Mouse (Mus musculus) yolk sac, embryonic 10.5 days (tissue): ENCODE measurements at regions not wholly inside any gene's neighbourhood (a gene's known extent, or its start where the extent isn't known, plus 50 kb on each side); places are given as distances from the start of the nearest gene placed in this dataset.
"Not testable (repeated sequence)": the region's sequence is repeated elsewhere in the genome, so short reads cannot be mapped to it uniquely, and the experiment has no call there.

ENCODE experiments used
- DNase-seq: peaks from one replicate; pipeline ENCODE4 v3.0.0-alpha.2; 2017; ENCODE audit warnings: low spot score

DNA sequence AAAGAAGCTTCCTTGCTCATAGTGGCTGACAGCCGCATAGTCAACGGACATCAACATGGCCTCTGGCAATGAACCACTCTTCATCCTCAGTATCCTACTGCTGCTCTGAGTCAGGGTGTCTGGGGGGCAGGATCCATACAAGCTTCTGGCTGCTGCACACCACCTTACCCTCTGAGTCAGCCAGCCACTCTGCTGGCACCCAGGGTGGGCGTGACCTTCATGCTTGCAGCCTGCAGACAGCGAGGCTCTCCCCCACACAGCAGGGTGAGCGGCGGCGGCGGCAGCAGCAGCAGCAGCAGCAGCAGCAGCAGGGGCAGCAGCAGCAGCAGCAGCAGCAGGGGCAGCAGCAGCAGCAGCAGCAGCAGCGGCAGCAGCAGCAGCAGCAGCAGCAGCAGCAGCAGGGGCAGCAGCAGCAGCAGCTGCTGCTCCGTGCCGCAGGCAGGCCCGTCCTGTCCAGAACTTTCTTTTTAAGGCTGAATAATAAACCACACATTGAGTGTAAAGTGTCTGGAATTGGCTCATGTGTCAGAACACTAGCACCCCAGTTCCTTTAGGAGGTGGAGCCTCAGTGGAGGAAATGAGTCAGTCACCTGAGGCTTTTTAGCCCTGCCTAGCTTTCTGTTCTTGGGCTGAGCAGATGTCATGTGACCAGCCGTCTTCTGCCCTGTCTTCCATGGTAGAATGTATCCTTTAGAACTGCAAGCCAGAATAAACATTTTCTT lies 186.3 kb downstream of the 1810013L24Rik start:
- DNase-seq = no peak

DNA sequence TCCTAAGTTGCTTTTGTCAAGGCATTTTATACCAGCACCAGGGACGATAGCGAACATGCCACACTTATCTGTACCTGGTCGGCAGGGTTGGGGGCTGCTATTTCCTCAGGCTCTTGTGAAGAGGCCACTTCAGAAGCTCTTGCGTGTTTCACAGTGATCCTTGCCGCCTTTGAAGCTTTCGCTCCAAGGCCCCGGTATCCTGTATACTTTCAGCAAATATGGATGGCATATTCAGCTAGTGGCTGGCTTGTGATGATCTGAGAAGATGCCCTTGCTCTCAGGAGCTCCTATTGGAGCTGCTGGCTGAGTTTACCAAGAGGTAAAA lies 186.8 kb downstream of the 1810013L24Rik start:
- DNase-seq = no peak

DNA sequence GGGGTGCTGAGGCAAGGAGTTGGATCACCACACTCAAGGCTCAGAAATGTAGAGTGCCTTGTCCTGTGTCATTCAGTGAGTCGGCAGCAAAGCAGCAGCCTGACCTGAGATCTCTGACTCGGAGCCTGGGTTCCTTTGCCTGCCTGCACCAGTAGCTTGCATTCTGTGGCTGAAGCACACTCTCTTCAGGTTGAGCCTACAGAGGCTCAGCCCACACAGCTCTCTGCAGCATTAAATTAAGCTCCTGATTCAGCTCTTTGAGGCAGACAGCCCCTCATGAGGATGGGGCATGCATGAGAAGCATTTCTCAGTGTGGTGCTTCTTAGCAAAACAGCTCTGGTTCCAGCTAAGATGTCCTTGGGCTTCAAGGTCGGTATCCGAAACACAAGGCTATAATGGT lies 200.8 kb downstream of the 1810013L24Rik start:
- DNase-seq = no peak

DNA sequence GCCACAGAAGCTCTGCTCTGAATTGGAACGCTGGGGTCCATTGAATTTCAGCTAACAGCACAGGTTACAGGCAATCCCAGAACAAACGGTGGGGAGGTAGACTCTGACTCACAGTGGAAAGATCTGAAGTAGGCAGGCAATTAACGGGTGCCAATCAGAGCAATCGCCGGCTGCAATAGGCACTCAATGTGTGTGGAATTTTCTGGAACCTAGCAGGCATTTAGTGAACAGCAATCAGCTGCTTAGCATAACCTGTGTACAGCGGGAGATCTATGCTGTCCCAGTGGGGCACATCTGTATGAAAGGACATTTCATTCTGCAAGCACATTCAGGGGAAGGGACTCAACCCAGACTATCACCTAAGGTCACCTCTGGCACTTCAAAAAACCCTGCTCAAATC lies 213.4 kb downstream of the 1810013L24Rik start:
- no peak for DNase-seq

DNA sequence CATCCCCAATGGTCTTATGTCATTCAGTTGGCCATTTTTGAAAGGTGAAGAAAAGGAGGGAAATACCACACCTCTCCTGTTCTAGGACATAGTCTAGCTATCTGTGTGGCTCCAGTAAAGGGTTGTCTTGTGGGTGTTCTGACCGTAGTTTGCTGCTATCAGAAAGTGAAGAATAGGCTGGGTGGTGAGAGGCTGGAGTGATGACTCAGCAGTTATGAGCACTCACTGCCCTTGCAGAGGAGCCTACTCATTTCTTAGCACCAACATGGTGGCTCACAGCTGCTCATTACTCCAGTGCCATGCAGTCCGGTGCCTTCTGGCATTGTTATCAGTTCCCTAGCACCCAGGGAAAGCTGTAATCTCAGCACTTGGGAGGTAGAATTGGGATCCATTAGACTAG lies 217.0 kb downstream of the 1810013L24Rik start:
- DNase-seq = no peak

DNA sequence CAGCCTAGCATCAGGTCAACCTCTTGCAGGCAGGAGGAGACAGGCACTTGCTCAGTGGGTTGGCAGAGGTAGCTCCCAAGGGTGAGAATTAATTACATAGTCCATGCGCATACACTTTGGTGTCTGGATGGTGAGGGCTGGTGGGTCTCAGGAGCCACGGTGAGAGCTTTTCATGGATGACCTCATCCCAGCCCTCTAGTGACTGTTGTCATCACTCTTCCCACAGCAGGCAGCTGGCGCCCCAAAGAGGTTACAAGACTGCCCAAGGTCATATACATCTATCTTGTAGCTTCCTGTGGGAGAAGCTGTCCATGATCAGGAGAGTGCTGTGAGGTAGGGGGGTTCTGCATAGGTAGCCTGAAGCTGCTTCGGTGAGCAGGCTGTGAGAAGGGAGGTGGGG lies 224.5 kb downstream of the 1810013L24Rik start:
- no peak for DNase-seq

DNA sequence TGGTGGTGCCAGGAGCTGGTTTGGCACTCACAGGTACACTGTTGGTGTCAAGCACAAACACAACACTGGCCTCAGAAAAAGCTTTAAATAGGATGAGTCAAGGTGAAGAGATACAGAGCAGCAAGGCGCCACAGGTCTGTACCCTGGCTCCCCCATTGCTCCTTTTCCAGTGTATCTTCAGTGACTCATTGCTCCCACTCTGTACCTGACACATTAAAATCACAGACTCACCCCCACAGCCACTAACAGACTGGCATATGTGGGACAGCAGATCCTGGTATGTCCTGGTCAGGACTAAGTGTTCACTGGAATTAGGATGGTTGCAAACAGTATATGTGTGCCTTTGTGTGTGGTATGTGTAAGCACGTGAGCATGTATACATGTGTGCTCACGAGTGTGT lies 226.5 kb downstream of the 1810013L24Rik start:
- DNase-seq = no peak

DNA sequence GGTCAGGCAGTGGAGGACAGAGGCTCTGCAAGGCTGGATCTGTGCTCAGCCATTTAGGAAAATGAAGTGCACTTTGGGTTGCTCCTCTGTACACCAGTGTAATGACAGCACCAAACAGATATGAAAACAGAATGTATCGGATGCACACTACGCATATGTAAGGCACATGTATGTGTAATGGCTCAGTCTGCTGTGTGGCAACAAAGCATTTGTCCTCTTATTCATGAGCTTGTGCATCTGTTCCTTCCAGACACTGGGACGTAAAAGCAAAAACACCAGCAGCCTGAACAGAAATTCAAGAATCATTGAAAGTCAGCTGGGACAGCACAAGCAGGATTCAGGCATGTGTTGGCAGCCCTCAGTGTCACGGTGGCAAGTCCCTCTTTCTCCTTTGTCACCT lies 241.6 kb downstream of the 1810013L24Rik start:
- DNase-seq = no peak

DNA sequence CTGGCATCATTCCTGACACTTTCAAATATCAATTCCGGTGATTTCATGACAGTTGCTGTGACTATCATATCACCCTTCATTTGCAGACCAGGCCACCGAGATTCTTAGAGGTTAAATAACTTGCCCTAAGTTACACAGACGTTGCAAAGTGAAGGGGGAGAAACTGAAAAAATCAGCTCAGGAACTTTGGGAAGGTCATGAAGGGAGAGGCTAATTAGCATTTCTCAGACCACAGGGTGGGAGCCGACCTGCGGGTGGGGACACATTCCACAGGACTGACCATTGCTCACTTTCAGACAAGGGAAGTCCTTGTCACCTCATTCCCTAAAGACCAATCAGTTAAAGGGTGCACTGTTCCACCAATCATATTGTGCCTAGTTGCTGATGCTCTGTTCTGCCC lies 242.1 kb downstream of the 1810013L24Rik start:
- not testable (repeated sequence) for DNase-seq

DNA sequence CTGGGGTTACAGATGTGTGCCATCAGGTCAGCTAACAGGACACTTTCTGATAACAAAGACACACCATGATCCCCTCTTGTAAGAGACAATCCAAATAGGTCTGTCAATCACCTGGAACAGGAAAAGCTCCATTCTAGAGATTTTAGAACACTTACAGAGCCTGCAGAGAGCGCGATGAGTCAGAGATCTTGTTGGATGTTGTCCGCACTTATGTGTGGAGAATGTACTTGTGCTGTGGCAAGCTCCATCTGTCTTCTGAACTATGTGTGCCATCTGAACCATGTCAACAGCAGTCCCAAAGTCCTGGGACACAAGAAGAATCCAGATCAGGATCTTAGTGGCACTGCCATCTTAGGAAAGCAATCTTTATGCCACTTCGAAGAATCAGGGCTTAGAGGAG lies 244.4 kb downstream of the 1810013L24Rik start:
- no peak for DNase-seq

DNA sequence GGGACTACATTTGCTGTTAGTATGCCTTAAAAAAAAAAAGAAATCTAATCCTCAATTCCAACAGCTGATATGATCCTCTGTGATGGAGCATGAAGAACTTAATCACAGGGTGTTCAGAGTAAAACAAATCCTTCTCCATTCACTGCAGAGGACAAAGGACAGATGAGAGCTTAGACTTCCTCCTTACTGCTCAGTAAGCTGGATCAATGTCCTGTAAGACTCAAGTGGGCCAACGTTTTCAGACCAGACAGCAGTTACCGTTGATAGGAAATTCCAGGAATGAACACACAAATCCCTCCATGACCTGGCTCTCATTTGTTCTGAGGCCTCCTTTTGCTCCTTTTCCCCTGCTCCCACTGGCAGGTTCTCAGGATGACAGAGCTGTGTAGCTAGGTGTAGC lies 247.6 kb downstream of the 1810013L24Rik start:
- no peak for DNase-seq

DNA sequence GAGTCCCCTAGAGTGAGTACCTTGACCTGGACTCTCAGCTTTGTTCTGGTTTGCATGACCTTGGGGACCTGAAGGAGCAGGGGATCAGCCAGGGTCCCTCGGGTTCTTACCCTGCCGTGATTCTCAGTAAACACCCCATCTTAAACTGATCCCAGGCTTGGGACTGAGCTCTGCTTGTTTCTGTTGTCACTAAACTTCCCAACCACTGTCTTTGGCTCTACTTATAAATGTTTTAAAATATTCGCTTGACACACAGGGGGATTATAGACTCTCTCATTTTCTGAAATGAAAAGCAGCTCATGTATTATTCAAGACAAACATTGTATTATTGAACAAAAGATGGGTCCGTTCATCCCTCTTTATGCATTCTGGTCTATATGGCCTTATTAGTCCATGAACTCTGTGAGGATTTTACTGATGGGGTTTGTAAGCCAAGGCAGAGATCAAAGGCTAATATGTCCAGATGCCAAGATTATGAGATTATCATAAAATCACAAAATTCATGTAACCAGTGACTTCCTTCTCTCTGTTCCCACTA lies 248.6 kb downstream of the 1810013L24Rik start:
- no peak for DNase-seq

DNA sequence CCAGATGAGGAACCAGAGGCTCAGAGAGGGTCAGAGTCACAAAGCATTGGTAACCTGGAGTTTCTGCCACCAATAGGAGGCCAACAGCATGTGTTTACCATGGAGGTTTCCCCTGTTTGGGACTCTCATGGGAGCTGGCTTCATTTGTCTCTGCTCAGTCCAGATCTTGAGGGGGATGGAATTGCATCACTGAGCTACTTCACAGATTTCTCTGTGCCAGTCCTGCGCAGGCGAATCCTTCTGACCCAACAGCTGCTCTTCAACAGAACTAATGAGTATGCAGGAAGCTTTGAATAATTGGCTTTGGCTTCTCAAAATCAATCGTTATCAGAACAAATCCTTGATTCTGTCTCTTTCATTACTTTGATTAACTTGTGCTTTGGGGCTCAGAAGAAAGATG lies 253.1 kb downstream of the 1810013L24Rik start:
- no peak for DNase-seq

DNA sequence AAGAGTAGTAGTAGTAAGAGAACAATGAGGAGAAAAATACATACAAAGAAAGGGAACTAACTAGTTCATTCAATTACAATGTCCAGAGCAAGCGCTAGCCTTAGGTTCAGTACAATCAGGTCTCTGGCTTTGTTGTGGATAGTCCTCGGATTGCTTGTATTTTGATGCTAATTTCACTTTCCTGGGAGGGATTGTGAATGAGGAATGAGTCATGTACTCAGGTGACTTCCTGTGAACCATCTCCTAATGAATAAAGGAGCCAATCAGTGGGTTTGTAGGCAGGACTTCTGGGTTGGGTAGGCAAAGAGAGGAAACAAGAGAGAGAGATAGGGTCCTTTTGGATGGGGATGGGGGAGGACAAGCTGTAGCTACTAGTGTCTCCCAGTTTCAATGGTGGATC lies 253.8 kb downstream of the 1810013L24Rik start:
- no peak for DNase-seq

DNA sequence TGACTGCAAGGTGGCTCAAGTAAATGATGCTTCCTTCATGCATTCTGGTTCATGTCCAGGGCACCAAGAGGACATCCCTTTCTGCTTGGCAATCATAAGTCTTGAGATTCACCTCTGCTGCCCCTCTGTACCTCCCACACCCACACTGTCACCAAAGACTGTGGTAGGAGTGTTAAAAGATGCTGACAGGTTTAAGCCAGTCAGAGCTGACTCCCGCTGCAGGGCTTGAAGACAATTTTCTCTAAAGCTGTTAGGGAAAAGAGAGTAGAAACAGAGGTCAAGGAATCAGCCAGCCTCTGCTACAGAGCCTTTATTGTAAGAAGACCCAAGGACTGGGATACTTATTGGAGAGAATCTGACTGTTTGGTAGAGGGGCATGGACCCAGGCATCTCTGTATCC lies 254.7 kb downstream of the 1810013L24Rik start:
- no peak for DNase-seq

DNA sequence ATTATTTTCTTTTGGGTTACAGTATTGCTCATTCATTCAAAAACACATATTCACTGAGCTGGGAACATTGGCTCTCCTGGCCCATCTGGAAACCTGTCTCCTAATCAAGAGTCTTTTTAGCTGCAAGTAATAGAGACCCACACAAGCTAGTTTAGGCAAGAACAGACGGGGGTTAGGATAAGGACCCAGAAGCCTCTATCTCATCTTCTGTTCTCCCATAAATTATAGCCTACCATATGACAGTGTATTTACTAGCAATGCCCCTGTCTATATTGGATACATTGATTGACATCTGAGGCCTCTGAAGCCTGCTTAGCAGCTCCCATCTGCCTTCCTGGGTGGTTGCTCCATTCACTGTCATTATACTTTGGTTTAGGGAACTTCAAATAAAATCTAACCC lies 255.2 kb downstream of the 1810013L24Rik start:
- no peak for DNase-seq

DNA sequence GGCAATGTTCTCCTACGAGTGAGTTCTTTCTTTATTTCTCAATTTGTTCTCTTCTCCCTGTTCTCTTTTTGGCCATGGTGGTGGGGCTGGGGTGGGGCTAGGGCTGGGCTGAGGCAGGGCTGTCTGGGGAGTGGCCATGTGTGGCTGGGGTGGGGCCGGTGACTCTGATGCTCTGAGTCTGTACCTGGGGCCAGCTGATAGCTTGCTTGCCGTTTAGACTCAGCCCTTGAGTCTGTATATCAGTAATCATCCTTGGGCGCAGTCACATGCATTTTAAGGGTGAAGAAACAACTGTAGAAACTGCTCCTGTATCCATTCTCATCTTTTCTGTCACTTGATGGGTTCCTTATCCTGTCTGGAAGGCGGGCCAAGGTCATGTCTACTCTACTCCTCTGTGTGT lies 256.1 kb downstream of the 1810013L24Rik start:
- peak; percentile 12 for DNase-seq

DNA sequence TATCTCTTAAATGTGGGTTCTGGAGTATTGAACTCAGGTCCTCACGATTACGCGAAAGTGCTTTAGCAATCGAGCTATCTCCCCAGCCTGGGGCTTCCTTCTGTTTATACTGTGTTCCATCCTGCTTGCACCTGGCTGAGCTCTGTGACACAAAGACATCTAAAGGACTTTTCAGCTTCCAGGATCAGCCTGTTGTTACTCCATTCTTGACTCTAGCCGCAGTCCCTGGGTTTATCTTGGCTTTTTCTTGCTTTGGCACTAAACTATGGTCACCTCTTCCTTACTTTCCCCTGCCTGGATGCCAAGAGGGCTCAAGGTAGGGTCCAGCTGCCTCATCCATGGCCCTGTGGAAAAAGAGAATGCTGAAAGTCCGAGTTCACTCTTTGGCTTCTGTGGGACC lies 261.9 kb downstream of the 1810013L24Rik start:
- no peak for DNase-seq

DNA sequence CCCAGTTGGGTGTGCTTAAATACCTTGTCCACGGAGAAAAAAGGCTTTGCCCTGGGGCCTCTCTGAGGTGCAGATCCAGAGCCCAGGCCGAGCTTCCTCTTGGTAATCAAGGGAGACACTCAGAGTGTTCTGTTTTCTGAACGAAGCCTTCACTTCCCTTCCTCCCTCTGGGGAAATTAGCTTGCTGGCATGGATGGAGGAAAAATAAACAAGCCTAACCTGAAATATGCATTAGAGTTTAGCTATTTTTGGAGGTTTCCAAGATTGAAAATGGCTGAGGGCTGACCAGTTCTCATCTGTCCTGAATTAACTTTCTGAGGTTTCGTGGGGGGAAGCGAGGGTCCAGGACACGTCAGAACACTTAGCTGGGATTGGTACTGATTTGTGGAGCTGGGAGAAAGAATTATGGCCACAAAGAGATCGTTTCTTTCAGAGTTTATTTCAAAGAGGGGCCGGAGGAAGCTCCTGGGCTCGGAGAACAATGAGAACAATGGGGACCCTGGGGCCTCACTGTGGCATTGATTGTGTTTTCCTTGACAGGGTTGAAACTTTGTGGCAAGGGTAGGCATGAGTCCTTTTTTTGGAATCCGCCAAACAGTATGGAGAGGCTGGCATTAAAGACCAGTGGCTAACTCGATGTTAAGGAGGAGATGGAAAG lies 262.4 kb downstream of the 1810013L24Rik start:
- no peak for DNase-seq

DNA sequence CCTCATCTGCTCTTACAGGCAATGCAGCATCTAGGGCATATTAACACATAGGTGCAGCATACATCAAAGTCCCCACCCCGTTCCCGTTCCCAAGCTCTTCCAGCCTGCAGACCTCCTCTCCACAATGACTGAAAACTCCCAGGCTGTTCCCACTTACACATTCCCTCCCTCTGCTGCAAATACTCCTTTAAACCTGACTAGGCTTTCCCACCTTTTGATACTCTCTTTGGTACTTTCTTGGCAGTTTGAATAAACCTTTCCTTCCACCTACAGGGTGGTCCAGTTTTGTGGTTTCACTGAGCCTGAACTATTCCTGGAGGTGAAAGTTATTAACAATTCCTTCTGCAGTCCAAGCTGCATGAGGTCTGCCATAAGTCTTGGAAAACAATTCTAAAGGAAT lies 263.7 kb downstream of the 1810013L24Rik start:
- DNase-seq = no peak

DNA sequence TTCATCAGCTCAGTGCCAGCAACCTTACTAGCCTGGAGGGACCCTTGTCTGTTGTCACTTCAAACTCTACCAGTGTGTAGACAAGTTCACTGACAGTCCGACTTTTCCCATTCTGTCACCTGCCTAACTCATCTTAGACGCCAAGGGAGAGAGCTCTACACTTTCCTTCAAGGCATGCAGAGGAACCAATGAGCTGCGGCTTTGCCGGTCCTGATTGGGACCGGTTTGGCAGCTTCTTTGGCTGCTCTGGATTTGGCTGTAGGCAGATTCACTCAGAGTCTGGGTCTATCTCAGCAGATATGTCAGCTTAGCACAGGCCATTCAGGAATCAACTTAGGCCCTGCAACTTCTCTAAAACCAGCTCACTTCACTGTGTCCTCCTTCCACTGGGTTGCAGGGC lies 264.3 kb downstream of the 1810013L24Rik start:
- no peak for DNase-seq

DNA sequence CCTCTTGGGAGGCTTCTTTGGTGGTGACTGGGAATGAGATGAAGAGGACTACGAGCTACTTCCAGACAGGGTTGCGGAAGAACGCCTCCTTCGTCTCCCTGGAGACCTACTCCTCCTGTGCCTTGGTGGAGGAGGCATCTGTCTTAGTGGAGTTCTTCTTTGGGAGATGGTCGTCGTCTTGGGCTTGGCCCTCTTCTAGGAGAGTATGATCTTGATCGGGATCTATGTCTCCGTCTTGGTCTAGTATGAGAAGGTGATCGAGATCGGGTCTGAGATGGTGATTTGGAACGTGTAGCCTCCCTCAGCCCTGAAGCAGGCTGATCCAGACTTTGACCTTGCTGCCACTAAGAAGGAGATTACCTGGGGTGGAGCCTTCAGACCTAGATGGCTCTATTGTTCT lies 276.3 kb downstream of the 1810013L24Rik start:
- no peak for DNase-seq

DNA sequence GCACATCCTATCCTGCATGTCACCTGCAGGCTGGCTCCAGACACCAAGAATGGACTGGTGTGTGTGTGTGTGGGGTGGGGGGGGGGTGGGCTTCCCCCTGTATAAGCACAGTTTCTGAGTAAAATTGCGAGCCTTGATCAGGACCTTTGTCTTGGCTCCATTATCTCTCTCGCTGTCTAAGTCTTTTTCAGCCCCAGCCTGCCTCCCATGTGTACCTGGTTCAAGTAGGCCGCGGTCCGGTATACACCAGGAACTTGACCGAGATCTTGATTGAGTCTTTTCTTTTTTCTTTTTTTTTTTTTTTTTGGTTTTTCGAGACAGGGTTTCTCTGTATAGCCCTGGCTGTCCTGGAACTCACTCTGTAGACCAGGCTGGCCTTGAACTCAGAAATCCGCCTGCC lies 276.8 kb downstream of the 1810013L24Rik start:
- DNase-seq = not testable (repeated sequence)

DNA sequence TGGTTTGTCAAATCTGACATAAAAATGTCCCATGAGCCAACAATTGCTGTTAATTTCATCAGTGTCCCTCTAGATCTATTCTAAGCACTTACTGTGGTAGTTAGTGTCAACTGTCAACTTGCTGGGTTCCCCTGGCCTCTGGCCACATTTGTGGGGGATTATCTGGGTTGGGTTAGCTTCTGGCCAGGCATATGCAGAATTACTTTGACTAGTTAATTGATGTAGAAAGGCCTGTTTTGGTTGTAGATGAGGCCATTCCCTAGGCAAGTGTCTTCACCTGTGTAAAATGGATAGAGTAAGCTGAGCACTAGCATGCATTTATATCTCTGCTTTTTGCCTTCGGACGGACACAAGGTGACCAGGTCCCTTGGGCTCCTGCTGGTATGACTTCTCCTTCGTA lies 283.9 kb downstream of the 1810013L24Rik start:
- DNase-seq = no peak
